Mouse (Mus musculus) heart, postnatal 0 days (tissue): ENCODE measurements around the gene Phactr3.

ENCODE experiments used
- CTCF ChIP-seq: IDR thresholded peaks from 2 replicates; pipeline ENCODE4 v1.5.1; 2016; ENCODE audit warnings: antibody characterized with exemption, control low read depth, low read depth
- EP300 ChIP-seq: IDR thresholded peaks from 2 replicates; pipeline ENCODE4 v1.6.1; 2016; ENCODE audit warnings: antibody characterized with exemption, low read depth

GRCm38 (mm10) chr2:178324410-178324809 lies 205.6 kb downstream of the Phactr3 start:
- TF ChIP-seq CTCF (no peak), EP300 (no peak)
